Mouse (Mus musculus) left cerebral cortex, adult 18-20 months (tissue): ENCODE measurements around the gene Gadd45gip1. TPM values are rescaled to one million over a fixed set of nuclear protein-coding genes. Genes with fewer than 3 reads are reported as not detected.
"Not testable (repeated sequence)": the region's sequence is repeated elsewhere in the genome, so short reads cannot be mapped to it uniquely, and the experiment has no call there.

Experiments
- DNase-seq, 2 experiments: peaks; one replicate each; pipeline ENCODE4 v3.0.0; 2021 to 2022; ENCODE audit warnings: low spot score in 2 of 2, mixed read lengths in 1 of 2
- total RNA-seq, 2 experiments: library from RNA; stranded (reverse); gene quantifications; 2 replicates each; pipeline ENCODE4 v1.2.3; 2021

The Gadd45gip1 gene
- total RNA-seq, 2 experiments from 2014 or later, result 26.6 to 28.5 TPM

DNA sequence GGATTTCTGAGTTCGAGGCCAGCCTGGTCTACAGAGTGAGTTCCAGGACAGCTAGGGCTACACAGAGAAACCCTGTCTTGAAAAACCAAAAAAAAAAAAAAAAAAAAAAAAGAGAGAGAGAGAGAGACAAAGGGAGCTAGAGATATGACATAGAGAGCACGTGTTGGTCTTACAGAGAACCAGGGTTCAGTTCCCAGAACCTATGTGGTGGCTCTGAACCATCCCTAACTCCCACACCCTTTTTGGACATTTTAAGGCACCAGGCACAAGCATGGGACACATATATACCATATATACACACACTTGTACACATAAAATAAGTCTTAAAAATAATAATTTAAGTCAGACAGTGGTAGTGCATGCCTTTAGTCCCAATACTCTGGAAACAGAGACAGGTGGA is 4.8 kb upstream of the Gadd45gip1 start:
- DNase-seq, result not testable (repeated sequence)

DNA sequence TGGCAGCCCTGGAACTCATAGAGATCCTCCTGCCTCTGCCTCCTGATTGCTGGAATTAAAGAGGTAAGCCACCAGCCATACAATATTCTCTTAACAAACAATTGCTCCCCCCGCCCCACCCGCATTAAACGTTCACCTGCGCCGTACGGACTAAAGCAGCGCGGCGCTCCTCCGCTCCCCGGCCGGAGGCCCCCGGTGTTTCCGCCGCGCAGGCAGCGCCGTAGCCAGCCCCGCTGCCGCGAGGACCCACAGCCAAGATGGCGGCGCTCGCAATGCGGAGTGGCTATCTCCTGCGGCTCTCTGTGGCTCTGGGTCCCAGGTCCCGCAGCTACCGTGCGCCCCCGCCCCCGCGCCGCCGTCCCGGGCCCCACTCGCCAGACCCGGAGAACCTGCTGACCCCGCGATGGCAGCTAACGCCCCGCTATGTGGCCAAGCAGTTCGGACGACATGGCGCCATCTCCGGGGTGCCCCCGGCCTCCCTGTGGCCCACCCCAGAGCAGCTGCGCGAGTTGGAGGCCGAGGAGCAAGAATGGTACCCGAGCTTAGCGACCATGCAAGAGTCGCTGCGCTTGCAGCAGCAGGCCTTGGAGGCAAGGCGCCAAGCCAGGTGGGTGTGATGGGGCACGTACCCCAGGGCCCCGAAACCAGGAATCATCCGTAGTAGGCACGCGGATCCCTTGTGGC is 854 bp downstream of the Gadd45gip1 start:
- DNase-seq, result peak; percentile 72 to 85

DNA sequence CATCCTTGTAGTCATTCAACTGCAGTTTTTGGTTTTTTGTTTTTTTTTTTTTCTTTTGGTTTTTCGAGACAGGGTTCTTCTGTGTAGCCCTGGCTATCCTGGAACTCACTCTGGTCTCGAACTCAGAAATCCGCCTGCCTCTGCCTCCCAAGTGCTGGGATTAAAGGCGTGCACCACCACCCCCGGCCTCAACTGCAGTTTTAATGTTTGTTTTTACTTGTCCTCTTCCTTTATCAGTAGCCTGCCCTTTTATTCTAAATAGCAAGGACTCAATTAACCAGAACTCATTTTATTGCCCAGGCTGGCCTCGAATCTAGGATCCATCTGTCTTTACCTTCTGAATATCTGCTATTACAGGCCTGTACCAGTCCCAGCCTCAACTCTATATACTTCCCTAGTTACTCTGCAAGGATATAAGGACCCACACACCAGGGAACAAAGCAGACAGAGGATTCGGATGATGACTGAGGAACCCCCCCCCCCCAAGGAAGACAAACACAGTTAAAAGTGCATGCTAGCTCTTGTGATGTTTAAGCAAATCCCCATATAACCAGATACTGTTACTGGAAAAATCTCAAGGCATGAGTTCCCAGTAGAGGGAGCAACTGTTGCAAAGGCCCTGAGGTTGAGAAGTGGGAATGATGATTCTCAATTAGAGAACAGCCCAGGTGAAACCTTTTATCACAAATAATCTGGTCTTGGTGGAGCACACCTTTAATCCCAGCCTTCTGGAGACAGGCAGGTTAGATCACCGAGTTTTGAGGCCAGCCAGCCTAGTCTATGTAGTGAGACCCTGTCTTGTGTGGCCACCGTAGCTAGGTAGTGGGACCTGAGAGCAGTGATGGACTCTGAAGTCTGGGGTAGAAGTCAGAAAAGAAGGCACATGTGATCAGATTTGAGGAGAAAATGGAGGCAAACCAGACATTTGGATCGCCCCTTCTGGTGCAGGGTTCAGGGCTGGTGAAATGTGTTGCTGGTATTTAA is 1.7 kb downstream of the Gadd45gip1 start:
- no peak for DNase-seq

DNA sequence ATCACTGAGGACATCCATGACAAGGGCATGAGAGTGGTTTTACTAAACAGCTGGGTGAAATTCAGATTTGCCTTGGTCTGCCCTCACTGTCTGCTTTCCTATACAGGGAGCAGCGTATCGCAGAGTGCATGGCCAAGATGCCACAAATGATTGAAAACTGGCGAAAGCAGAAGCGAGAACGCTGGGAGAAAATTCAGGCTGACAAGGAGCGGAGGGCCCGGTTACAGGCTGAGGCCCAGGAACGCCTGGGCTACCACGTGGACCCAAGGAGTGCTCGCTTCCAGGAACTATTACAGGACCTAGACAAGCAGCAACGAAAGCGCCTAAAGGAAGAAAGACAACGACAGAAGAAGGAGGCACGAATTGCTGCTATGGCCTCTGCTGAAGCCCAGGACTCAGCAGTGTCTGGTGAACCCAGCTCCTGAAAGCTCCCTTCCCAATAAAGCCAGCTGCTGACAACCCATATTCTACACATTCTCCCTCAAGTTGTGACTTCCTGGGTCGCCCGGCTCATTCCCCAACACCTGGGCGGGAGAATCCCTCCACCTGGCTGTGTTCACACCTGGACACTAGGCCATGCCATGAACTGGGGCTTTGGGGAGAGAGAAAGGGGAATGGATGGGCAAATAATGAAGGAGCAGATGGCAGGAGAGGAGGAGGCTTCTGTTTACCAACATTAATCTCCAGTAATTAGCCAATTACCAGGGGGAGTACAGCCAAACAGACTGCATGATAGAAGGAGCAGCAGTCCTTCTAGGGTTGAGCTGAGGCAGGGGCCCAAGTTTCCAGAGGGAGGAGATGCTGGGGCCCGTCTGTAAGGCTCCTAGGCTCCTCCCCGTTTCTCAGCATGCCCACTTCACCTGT is 2.9 kb downstream of the Gadd45gip1 start:
- DNase-seq, result no peak

DNA sequence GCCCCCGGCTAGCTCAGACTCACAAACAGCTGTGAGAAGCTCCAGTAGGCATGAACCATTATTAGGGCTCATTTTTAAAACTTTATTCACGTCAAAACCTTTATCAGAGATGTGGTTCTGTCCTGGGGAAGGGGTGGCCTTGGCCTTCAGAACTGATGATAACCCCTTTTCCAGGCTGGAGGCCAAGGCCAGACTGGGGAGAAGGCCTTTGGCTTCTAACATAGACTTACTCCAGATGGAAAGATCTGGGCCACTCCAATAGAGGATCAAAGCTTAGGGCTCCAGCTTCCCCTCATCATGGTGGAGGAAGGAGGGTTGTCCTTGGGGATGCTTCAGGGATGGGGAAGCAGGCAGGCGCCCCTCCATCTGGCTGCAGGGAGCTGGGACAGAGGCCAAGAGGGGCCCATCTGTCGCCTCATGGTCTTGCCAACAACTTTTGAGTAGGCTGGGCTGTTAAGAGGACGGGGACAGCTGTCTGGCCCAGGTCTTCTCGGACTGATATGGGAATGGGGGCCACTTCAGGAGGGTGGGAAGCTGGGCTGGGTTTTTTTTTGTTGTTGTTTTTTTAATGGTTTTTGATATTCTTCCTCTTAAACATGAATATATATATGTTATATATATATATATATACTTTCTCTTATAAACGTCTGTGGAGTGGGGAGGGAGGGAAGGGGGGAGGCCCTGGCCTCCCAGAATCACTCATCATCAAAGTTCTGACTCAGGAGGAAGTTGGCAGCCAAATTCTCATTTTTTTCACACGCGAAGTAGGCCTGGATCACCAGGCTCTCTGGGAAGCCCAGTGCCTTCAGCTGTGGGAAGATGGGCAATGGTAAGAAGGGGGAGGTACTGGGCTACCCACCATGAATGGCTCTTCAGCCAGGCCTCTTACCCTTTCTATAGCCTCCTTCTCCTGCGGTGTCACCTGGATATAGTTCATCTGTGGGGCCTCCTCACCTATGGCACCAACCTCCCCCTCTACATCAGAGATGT is 3.8 kb downstream of the Gadd45gip1 start:
- peak; percentile 70 to 76 for DNase-seq

DNA sequence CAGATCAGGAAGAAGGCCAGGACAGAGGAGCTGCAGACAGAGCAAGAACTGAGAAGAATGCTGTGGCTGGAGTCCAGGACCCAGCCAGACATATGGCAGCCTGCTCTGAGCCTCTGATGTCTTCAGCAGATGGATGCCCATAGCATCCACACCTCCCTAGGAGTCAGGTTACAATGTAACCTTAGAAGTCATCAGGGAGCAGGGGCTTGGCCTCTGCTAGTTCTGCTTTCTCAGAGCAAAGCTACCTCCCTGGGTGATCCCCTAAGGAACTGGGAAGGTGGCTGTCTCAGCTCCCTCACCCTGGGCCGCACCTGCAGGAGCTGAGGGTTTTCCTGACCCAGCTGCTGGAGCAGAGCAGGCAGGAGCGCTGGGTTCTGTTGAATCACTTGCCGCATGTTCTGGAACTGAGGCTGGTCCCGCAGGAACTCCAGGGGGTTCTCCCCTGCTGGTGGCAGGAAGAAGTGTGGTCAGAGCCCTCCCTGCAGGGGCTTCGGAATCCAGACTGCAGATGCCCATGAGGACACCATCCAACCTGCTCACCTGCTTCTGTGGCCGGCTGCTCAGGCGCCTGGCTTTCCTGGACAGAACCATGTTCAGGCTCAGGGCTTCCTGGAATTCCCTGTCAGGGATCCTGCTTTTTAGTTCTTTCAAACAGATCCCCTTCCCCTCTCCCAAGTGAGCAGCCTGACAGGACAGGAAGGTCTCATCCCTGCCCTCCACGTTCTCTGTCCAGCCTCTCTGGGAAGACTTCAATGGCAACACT is 6.0 kb downstream of the Gadd45gip1 start:
- DNase-seq, result no peak

DNA sequence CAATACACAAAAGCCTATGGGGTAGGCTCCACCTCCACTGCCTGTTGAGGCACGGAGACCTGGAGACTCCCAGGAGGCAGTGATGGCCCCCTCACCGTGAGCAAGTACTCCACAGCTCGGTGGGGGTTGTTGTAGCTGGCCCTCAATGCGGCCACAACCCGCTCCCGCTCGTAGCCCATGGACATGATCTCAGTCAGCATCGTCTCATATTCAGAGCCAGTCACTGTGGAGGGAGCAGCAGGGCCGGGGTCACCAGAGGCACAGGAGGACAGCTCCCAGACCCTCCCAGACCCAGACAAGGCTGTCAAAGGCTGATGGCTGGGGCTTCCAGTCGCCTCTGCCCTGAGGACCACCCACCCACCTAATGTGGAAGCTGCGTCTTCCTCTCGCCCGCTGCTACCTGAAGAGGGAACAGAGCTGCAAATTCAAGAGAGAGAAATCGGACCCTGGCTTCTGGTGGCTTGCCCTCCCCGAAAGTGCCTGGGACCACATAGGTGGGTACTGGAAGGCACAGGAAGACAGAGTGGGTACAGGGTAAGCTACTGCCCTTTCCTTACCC is 6.7 kb downstream of the Gadd45gip1 start:
- no peak for DNase-seq

DNA sequence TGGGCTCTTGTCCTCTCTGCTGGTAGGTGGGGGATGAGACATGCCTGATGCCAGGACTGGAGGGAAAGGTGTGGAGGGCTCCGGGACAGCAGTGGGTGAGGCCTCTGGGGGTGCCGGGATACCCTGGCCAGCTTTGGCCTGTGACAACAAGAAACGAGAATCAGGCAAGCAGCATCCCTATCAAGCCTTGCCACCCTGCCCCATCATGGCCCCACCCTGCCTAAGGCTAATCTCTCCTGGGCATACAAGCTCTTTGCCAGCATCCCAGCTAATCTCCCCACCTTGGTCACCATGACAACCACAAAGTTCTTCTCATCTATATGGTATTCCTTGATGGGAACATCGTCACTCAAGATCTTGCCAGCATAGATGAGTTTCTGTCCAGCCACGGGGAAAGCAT is 7.2 kb downstream of the Gadd45gip1 start:
- DNase-seq, result no peak

DNA sequence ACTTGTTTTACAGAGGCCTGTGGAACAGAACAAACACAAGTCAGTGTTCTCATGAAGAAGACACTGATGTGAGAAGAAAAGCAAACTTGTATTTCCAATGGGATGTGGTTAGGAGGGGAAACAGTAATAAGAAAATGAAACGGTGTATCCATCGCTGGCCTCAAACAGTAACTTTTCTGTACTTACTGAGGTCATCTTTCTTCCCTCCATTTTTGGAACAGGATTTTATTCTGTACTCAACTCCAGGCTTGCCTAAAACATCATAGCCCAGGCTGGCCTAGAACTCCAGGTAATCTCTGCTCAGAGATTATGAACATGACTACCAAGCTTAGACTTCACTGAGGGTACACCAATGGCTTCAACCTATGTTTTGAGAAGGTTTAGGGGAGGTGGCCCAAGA is 8.1 kb downstream of the Gadd45gip1 start:
- no peak for DNase-seq

DNA sequence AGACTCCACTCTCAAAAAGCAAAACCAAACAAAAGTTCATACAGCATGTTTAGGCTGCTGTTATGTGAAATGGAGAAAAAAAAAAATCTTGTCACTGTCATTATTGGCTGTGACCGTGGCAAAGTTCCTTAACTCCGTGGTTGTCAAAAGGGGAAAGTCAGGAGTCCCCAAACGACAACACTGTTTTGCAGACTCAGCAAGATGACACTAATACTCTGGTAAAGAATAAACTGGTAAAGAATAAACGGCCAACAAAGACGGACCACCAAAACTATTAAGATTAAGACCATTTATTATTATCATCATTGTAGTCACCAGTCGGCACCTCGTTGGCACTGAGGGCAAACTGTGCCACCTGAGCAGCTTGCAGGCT is 8.5 kb downstream of the Gadd45gip1 start:
- DNase-seq, result no peak

DNA sequence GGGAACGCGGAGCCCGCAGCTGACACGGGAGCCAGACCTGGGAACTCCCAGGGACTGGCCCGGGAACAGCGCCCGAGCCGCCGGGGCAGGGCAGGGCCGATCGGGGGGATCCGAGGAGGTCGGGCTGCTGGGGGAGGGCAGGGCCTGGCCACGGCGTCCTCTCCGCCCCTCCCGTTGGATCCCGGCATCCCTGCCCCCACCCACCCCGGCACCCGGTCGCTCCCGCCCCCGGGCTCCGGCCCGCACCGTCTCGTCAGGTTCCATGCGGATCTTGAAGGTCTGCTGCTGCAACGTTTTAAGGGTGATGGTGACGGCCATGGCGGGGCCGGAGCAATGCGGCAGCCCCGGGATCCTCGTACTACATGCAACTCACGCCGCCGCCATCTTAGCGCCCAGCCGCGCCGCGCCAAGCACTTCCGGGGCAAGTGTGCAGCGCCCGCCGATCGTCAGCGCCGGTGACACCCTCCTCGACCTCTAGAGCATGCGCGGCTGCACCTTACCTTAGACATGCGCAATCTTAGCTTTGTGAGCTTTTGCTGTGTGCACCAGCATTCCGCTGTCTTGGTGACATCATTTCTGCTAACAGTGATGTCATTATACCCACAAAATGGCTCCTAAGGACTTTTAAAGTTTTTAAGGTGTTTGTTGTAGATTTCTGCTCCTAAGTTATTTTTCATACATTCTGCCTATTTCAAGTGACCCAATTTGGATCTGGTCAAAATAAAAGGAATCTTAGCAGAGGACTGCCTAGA is 9.1 kb downstream of the Gadd45gip1 start, which contains the start of gene Rad23a:
Gene Rad23a, minus strand, starts transcription at position 418 of the 752 bp plus-strand sequence.
- DNase-seq, result peak; percentile 89 to 94

DNA sequence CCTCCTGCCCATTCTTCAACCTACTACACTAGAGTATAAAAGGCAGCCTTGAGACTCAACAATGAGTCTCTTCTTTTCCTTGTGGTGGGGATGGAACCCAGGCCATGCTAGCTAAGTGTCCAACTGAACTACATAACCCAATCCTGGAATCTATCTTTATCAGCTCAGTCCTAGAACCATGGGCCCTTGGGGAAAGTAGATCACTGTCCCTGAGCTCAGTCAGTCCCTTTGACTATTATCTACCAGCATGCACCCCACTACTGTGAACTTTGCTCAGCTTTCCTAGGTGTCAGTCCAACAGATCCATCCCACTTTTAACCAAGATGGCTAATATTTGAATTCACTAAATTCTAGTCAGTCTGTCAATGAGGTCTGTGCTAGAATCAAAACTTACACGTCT is 10.2 kb downstream of the Gadd45gip1 start:
- DNase-seq, result no peak

DNA sequence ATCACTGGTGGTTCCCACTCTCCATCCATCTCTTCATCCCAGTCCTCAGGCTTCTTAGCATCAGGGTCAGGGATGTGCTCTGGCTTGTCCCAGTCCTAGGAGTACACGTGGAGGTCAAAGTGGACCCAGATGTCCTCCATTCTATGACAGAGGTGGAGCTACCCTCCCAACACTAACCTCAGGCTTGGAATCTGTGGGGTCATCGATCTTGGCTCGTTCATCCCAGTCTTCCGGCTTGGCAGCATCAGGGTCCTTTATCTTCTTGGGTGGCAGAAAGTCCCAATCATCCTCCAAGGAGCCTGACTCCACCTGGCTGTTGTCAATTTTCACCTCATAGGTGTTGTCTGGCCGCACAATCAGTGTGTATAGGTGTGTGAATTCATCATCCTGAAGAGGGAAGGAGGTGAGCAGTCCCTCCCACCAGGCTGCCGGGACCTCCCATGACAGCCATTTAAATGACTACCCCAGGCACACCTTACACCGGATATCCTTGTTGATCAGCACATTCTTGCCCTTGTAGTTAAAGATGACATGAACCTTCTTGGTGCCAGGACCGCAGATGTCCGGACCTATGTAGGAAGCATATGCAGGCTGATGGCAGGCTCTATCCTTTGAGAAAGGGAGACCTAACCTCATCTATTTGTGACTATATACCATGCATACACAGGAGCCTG is 13.2 kb downstream of the Gadd45gip1 start:
- DNase-seq, result no peak

DNA sequence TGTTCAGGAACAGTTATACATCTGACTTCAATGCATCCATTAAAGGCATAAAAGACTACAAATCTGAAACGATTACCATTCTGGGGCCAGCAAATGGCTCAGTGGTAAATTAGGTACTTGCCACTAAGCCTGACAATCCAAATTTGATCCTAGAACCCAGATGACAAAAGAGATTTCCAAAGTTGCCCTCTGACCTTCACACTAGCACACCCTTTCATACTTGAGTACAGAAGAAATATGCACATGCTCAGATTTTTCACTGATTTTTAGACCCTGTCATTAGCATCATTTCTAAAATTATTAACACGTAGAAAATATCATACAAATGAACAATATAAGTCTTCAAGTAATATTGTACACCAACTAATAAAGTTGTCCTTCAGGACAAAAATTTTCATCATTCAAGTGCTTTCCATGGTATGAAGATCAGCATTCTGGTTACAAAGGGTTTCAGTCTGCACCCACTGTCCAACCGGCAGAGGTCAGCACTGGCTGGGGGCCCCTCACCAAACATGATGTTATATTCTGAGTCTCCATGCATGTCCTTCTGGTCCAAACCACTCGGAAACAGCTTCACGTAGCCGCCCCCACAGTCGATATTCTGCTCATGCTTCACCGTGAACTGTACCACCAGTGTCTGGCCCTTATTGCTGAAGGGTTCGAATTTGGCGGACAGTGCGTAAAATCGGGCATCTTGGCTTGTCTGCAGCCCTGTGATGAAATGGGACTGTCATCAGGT is 14.2 kb downstream of the Gadd45gip1 start:
- no peak for DNase-seq

DNA sequence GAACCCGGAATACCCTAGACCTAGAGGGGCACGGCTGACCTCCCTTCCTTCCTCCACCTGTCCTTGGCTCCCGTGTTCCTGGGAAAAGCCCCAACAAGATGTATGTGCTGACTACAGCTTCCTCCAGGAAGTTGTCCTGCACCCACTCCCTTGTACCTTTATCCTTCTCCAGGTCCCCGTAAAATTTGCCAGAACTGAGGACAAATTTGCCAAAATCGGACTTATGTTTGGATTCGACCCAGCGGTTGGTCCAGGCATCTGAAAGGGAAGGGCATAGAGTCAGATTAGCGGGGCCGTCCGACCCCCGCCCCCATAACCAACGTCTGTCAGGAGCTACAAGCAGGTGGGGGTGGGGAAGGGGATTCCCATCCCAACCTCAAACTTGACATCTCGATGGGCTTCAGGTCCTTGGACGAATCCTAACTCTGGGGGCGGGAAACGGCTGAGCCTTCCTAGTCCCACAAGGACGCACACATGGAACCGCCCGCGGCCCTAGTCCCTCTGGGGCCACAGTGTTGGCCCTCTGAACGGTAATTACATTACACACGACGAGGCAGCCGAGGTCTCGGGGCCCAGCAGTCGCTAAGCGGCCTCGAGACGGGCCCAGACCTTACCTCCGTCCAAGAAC is 14.9 kb downstream of the Gadd45gip1 start:
- no peak for DNase-seq
